Mouse (Mus musculus) liver, postnatal 0 days (tissue): ENCODE data around the gene Chn2.

Experiments used
- CTCF ChIP-seq: sonication (generic); IDR thresholded peaks from 2 replicates; pipeline ENCODE4 v1.5.1; 2016; ENCODE audit warnings: antibody characterized with exemption, low read depth
- EP300 ChIP-seq: IDR thresholded peaks from 2 replicates; pipeline ENCODE4 v1.6.1; 2016; ENCODE audit warnings: antibody characterized with exemption, low read depth, mild to moderate bottlenecking

DNA sequence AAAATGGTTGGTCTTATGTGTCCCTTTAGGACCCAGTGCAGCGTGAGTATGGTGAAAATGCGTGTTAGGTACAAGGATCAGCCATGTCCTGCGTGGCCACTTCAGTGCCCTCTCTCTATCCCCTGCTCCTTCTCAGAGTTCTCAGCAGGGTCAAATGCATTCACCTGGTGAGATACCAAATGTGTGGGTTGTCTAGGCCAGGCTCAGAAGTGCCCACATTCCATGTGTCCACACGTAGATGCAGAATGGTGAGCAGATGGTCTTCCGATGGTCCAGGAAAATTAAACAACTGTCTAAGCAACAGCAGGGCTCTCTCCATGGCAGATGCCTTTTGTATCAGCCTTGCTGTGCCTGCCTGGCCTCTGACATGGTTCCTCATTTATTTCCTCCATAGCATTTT is 93.9 kb downstream of the Chn2 start:
- no peak for TF ChIP-seq CTCF
- no peak for TF ChIP-seq EP300
